8 mouse cellular contexts compared by ENCODE assay signal in the genomic region with DNA sequence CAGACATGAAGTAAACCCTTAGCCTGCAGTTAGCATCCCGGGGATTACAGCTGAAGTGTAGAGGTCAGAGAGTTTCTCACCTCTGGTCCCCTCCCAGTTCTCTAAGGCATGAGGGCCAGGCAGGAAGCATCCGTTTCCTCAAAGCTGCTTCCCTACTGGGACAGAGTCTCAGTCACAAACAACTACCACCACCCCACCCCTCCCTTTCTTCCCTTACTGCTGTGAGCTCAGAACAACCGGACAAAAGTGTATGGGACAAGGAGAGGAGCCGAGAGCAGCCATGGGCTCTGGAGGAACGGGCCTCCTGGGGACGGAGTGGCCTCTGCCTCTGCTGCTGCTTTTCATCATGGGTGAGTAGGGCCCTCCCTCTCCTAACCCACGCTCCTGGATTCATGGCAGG. TPM values are rescaled to one million over a fixed set of nuclear protein-coding genes. Genes with fewer than 3 reads are reported as not detected.
DNase-seq lines count a peak whose midpoint lies in the region; ATAC-seq and TF ChIP-seq lines count a peak whose summit lies in the region.

Gene Robo4 (plus strand): TSS at position 96 of the 400 bp plus-strand sequence.

- no peak for DNase-seq in gastrocnemius, postnatal 14 days
- DNase-seq in gastrocnemius, postnatal 36 days = no peak
- peak; percentile 79 for DNase-seq in lung, postnatal 0 days (ENCODE audit: low spot score)
- no peak for DNase-seq in left cerebral cortex, postnatal 14 days (ENCODE audit: low spot score in 2 of 2)
- no peak for DNase-seq in spleen, postnatal 10 days (ENCODE audit: low spot score in 2 of 2)
- no peak for DNase-seq in ovary, postnatal 36 days (ENCODE audit: low spot score)

- H3K27ac ChIP-seq in intestine, postnatal 0 days (ENCODE audit: low read depth, low read length) = peak within 1 kb of the TSS; percentile 58
- H3K27ac ChIP-seq in lung, postnatal 0 days (ENCODE audit: low read length) = peak within 1 kb of the TSS; percentile 83

- H3K9me3 ChIP-seq in intestine, postnatal 0 days (ENCODE audit: control insufficient read depth) = no peaks in the 10 kb centered on the region
- H3K9me3 ChIP-seq in lung, postnatal 0 days (ENCODE audit: low read length) = no peaks in the 10 kb centered on the region

- 0 out of 2 replicates have a peak within 1 kb of the TSS, but pooled peaks have one; percentile 17 for H3K9ac ChIP-seq in intestine, postnatal 0 days (ENCODE audit: low read depth, low read length)
- H3K9ac ChIP-seq in lung, postnatal 0 days (replicated peaks; ENCODE audit: low read depth) = peak within 1 kb of the TSS; percentile 46

- no peak within 1 kb of the TSS for H3K4me2 ChIP-seq in intestine, postnatal 0 days (replicated peaks; ENCODE audit: low read depth)
- peak within 1 kb of the TSS; percentile 48 for H3K4me2 ChIP-seq in lung, postnatal 0 days (replicated peaks; ENCODE audit: low read depth, low read length)

- no peaks in the 10 kb centered on the region for H3K36me3 ChIP-seq in intestine, postnatal 0 days (ENCODE audit: control insufficient read depth, insufficient read depth)
- H3K36me3 ChIP-seq in lung, postnatal 0 days (ENCODE audit: insufficient read depth, low read length) = no peaks in the 10 kb centered on the region

- TF ChIP-seq CTCF in intestine, postnatal 0 days (IDR thresholded peaks at IDR 0.05; ENCODE audit: low read depth) = no peak
- no peak for TF ChIP-seq CTCF in lung, postnatal 0 days (IDR thresholded peaks at IDR 0.05)

- H3K27me3 ChIP-seq in intestine, postnatal 0 days (replicated peaks; ENCODE audit: control insufficient read depth, insufficient read depth, low read length) = no peaks in the 10 kb centered on the region
- no peaks in the 10 kb centered on the region for H3K27me3 ChIP-seq in lung, postnatal 0 days (replicated peaks; ENCODE audit: insufficient read depth, low read length)

- H3K4me1 ChIP-seq in intestine, postnatal 0 days (replicated peaks; ENCODE audit: control insufficient read depth, insufficient read depth, low read length) = no peaks in the 10 kb centered on the region
- no peaks in the 10 kb centered on the region for H3K4me1 ChIP-seq in lung, postnatal 0 days (ENCODE audit: insufficient read depth, low read depth, low read length)

- peak; percentile 67; the same call in 1 of the 2 replicates for TF ChIP-seq EP300 in lung, postnatal 0 days (IDR thresholded peaks at IDR 0.05)

- H3K4me3 ChIP-seq in intestine, postnatal 0 days (ENCODE audit: low read depth, low read length) = peak within 1 kb of the TSS; percentile 18
- H3K4me3 ChIP-seq in lung, postnatal 0 days (ENCODE audit: low read depth, low read length) = peak within 1 kb of the TSS; percentile 42

- ATAC-seq in granulocyte monocyte progenitor cell, adult 5-6 weeks (replicated peaks; ENCODE audit: poor library complexity, severe bottlenecking) = peak; percentile 55
- ATAC-seq in intestine, postnatal 0 days = no peak
- peak; percentile 84 for ATAC-seq in lung, postnatal 0 days

- 24% methylated on average over 7 of the region's 7 CpGs for WGBS in intestine, postnatal 0 days
- WGBS in lung, postnatal 0 days = 21% methylated on average over 7 of the region's 7 CpGs

- intact Hi-C loops in gastrocnemius, postnatal 14 days (cut with DNase I; ENCODE audit: low total_unique reads) = no loop called here
- intact Hi-C loops in gastrocnemius, postnatal 36 days (cut with DNase I) = no loop called here
- intact Hi-C loops in left cerebral cortex, postnatal 14 days (cut with DNase I) = no loop called here

RNA-seq across cellular contexts. Expression of gene Robo4, which starts in this region (rescaled TPM):
- total RNA-seq in gastrocnemius, postnatal 14 days (2021) = 10 to 100 TPM; 16.7 to 23.6 TPM
- 1 to 10 TPM; 8.2 to 8.6 TPM for total RNA-seq in gastrocnemius, postnatal 36 days (2021)
- total RNA-seq in granulocyte monocyte progenitor cell, adult 5-6 weeks (2014; fragmentation: Nextera tagmentation) = 0.30 TPM in 1 of 2 replicates, not detected in the other
- total RNA-seq in granulocyte monocyte progenitor cell, adult 5-6 weeks (2017) = 0.04 TPM in 1 of 2 replicates, not detected in the other
- polyA plus RNA-seq in intestine, postnatal 0 days (2015; fragmentation: Nextera tagmentation; extraction: Ambion mirVana) = 6.6 and 7.1 TPM in 2 replicates
- polyA plus RNA-seq in lung, postnatal 0 days (2015; fragmentation: Nextera tagmentation; extraction: Ambion mirVana) = 18.9 and 21.6 TPM in 2 replicates
- 10 to 100 TPM in 1 of 2 experiments, 1 to 10 TPM in 1; 7.1 to 10.0 TPM for total RNA-seq in left cerebral cortex, postnatal 14 days (2021)

Comparison
In these comparisons a context has a peak if more than half of its experiments do, and no peak if none do; other contexts are left out.
1. RNA of gene Robo4 (total RNA-seq): 16.7 to 23.6 TPM in gastrocnemius, postnatal 14 days, 7.1 to 10.0 TPM in left cerebral cortex, postnatal 14 days and 8.2 to 8.6 TPM in gastrocnemius, postnatal 36 days; 0.04 to 0.30 TPM in granulocyte monocyte progenitor cell, adult 5-6 weeks; every median in the first group is over 4 times any median in the second.
2. Peak in ATAC-seq in granulocyte monocyte progenitor cell, adult 5-6 weeks; RNA of the gene not detected or under 1 TPM.